Mouse (Mus musculus) bone marrow, adult 2 months (tissue): ENCODE measurements at regions not wholly inside any gene's neighbourhood (a gene's known extent, or its start where the extent isn't known, plus 50 kb on each side); places are given as distances from the start of the nearest gene placed in this dataset.

ENCODE experiments used
- CTCF ChIP-seq: fragments of 200-500 bp; IDR thresholded peaks from 2 replicates; pipeline ENCODE4 v1.5.1; 2011; ENCODE audit warnings: low read length, control low read depth; ENCODE audit not compliant: control insufficient read depth, insufficient read depth
- POLR2A ChIP-seq: fragments of 200-500 bp; IDR thresholded peaks from 2 replicates; pipeline ENCODE4 v1.6.1; 2011; ENCODE audit warnings: low read depth, mild to moderate bottlenecking, control low read depth, low read length, borderline replicate concordance; ENCODE audit not compliant: control insufficient read depth

- no peak for TF ChIP-seq CTCF
- TF ChIP-seq POLR2A = no peak
Observed at GRCm38 (mm10) chr12:25492483-25493190, 395.7 kb upstream of the Id2 start.
